In genomic region chr17:9398551-9398950, GRCm38 (mm10) we compare ENCODE assay signal across 27 mouse cellular contexts. TPM values are rescaled to one million over a fixed set of nuclear protein-coding genes. Genes with fewer than 3 reads are reported as not detected.
DNase-seq lines count a peak whose midpoint lies in the region; ATAC-seq and TF ChIP-seq lines count a peak whose summit lies in the region.
"Had no signal": no experiment of that assay in that cellular context is flagged by ENCODE, and none has a peak within 500 bp of the region (broad histone marks: within the 10 kb centered on the region; RNA-seq: fewer than 3 reads in every experiment).

No protein-coding gene starts in this region.

- no peaks in the 10 kb centered on the region for H3K36me3 ChIP-seq in embryonic facial prominence, embryonic 14.5 days (ENCODE audit: control insufficient read depth, insufficient read depth, low read length)
- H3K36me3 ChIP-seq in embryonic facial prominence, embryonic 10.5 days (replicated peaks), result no peaks in the 10 kb centered on the region
- H3K36me3 ChIP-seq in forebrain, postnatal 0 days (ENCODE audit: insufficient read depth), result no peaks in the 10 kb centered on the region
- H3K36me3 ChIP-seq in forebrain, embryonic 15.5 days, result no peaks in the 10 kb centered on the region
- H3K36me3 ChIP-seq in hindbrain, embryonic 10.5 days, result no peaks in the 10 kb centered on the region
- H3K36me3 ChIP-seq in thymus, adult 2 months (ENCODE audit: control insufficient read depth, insufficient read depth, low read length), result no peaks in the 10 kb centered on the region
- H3K36me3 ChIP-seq: embryonic facial prominence, embryonic 12.5 days; heart, embryonic 12.5 days; hindbrain, embryonic 15.5 days had no signal

- H3K27me3 ChIP-seq in embryonic facial prominence, embryonic 14.5 days (replicated peaks; ENCODE audit: control insufficient read depth, insufficient read depth, low read length), result no peaks in the 10 kb centered on the region
- no peaks in the 10 kb centered on the region for H3K27me3 ChIP-seq in embryonic facial prominence, embryonic 10.5 days (replicated peaks; ENCODE audit: low read depth, poor library complexity, severe bottlenecking)
- H3K27me3 ChIP-seq in forebrain, postnatal 0 days (ENCODE audit: insufficient read depth, low read length), result no peaks in the 10 kb centered on the region
- H3K27me3 ChIP-seq in forebrain, embryonic 15.5 days, result no peaks in the 10 kb centered on the region; the same call in 1 of the 2 replicates
- no peaks in the 10 kb centered on the region for H3K27me3 ChIP-seq in hindbrain, embryonic 10.5 days (ENCODE audit: insufficient read depth, poor library complexity, severe bottlenecking)
- H3K27me3 ChIP-seq in thymus, adult 2 months (ENCODE audit: control insufficient read depth, insufficient read depth, low read length), result no peaks in the 10 kb centered on the region
- H3K27me3 ChIP-seq: CH12.LX; embryonic facial prominence, embryonic 12.5 days; heart, embryonic 12.5 days; hindbrain, embryonic 15.5 days had no signal

- DNase-seq in embryonic facial prominence, embryonic 14.5 days (ENCODE audit: low spot score), result peak; percentile 21
- no peak for DNase-seq in embryonic facial prominence, embryonic 10.5 days (ENCODE audit: low spot score)
- DNase-seq in forebrain, postnatal 0 days, result peak; percentile 6
- DNase-seq in brain, embryonic 14.5 days (ENCODE audit: low read depth), result peak; percentile 82
- no peak for DNase-seq in hindbrain, embryonic 10.5 days (ENCODE audit: low spot score)
- DNase-seq in thymus, adult 2 months, result no peak
- DNase-seq: adrenal gland, postnatal 25 days; cerebellum, adult 11 months; cerebellum, adult 8-10 months; cerebellum, postnatal 14 days; embryo, embryonic 11 days; gastrocnemius, postnatal 14 days; heart, adult 2 months; kidney, adult 2 months had no signal

- H3K4me1 ChIP-seq in embryonic facial prominence, embryonic 14.5 days (ENCODE audit: control insufficient read depth, insufficient read depth, low read length), result no peaks in the 10 kb centered on the region
- H3K4me1 ChIP-seq in embryonic facial prominence, embryonic 10.5 days, result no peaks in the 10 kb centered on the region
- no peaks in the 10 kb centered on the region for H3K4me1 ChIP-seq in forebrain, postnatal 0 days (ENCODE audit: insufficient read depth)
- peaks cover 3% of the 10 kb centered on the region; the same call in 1 of the 2 replicates for H3K4me1 ChIP-seq in forebrain, embryonic 15.5 days
- H3K4me1 ChIP-seq in hindbrain, embryonic 10.5 days (replicated peaks), result no peaks in the 10 kb centered on the region
- no peaks in the 10 kb centered on the region for H3K4me1 ChIP-seq in thymus, adult 2 months (replicated peaks; ENCODE audit: control insufficient read depth, insufficient read depth, low read length)
- H3K4me1 ChIP-seq: embryonic facial prominence, embryonic 12.5 days; heart, embryonic 12.5 days; hindbrain, embryonic 15.5 days had no signal

- H3K27ac ChIP-seq in embryonic facial prominence, embryonic 14.5 days (replicated peaks; ENCODE audit: low read depth, low read length), result no peak overlapping the region
- no peak overlapping the region for H3K27ac ChIP-seq in embryonic facial prominence, embryonic 10.5 days (replicated peaks)
- H3K27ac ChIP-seq in forebrain, postnatal 0 days (ENCODE audit: low read depth, low read length), result no peak overlapping the region
- H3K27ac ChIP-seq in forebrain, embryonic 15.5 days (replicated peaks), result no peak overlapping the region
- H3K27ac ChIP-seq in hindbrain, embryonic 10.5 days, result no peak overlapping the region
- no peak overlapping the region for H3K27ac ChIP-seq in thymus, adult 2 months (ENCODE audit: control insufficient read depth, insufficient read depth, low read length)
- H3K27ac ChIP-seq: embryonic facial prominence, embryonic 12.5 days; heart, adult 2 months; hindbrain, embryonic 15.5 days had no signal

- TF ChIP-seq POLR2A in brain, embryonic 14.5 days (IDR thresholded peaks at IDR 0.05; ENCODE audit: borderline replicate concordance, extremely low read depth, insufficient read depth, insufficient read length, poor library complexity, severe bottlenecking), result no peak
- no peak for TF ChIP-seq POLR2A in thymus, adult 2 months (IDR thresholded peaks at IDR 0.05; ENCODE audit: control insufficient read depth, extremely low read depth, insufficient read depth, low read length, poor library complexity)

- H3K9me3 ChIP-seq in embryonic facial prominence, embryonic 14.5 days (ENCODE audit: control insufficient read depth, low read length), result no peaks in the 10 kb centered on the region
- H3K9me3 ChIP-seq in embryonic facial prominence, embryonic 10.5 days, result no peaks in the 10 kb centered on the region
- no peaks in the 10 kb centered on the region for H3K9me3 ChIP-seq in forebrain, postnatal 0 days (ENCODE audit: low read length)
- 0 out of 2 replicates have a peak, but pooled peaks cover 6% of the 10 kb centered on the region for H3K9me3 ChIP-seq in forebrain, embryonic 15.5 days
- H3K9me3 ChIP-seq in hindbrain, embryonic 10.5 days, result no peaks in the 10 kb centered on the region
- H3K9me3 ChIP-seq: embryonic facial prominence, embryonic 12.5 days; hindbrain, embryonic 15.5 days had no signal

- no peak; the same call in 1 of the 2 replicates for ATAC-seq in embryonic facial prominence, embryonic 14.5 days (ENCODE audit: low read depth)
- ATAC-seq in forebrain, postnatal 0 days, result peak; percentile 34; the same call in 1 of the 2 replicates
- ATAC-seq in forebrain, embryonic 15.5 days (replicated peaks), result no peak
- ATAC-seq: intestine, embryonic 16.5 days had no signal

- TF ChIP-seq CTCF in forebrain, postnatal 0 days (IDR thresholded peaks at IDR 0.05; ENCODE audit: low read depth), result no peak
- no peak for TF ChIP-seq CTCF in brain, embryonic 14.5 days (IDR thresholded peaks at IDR 0.05; ENCODE audit: borderline replicate concordance, extremely low read depth, insufficient read depth, insufficient read length)
- TF ChIP-seq CTCF in thymus, adult 2 months (IDR thresholded peaks at IDR 0.05; ENCODE audit: borderline replicate concordance, control insufficient read depth, extremely low read depth, insufficient read depth, low read length, poor library complexity), result no peak

- no peak overlapping the region for H3K4me3 ChIP-seq in embryonic facial prominence, embryonic 14.5 days (ENCODE audit: low read depth, low read length)
- H3K4me3 ChIP-seq in embryonic facial prominence, embryonic 10.5 days, result no peak overlapping the region
- H3K4me3 ChIP-seq in forebrain, postnatal 0 days (ENCODE audit: low read depth, low read length), result no peak overlapping the region
- H3K4me3 ChIP-seq in forebrain, embryonic 15.5 days, result no peak overlapping the region
- H3K4me3 ChIP-seq in hindbrain, embryonic 10.5 days, result no peak overlapping the region
- H3K4me3 ChIP-seq in thymus, adult 2 months (ENCODE audit: control insufficient read depth, insufficient read depth, low read length), result no peak overlapping the region
- H3K4me3 ChIP-seq: embryonic facial prominence, embryonic 12.5 days; heart, adult 2 months; heart, embryonic 12.5 days; hindbrain, embryonic 15.5 days had no signal

- no peak overlapping the region for H3K9ac ChIP-seq in embryonic facial prominence, embryonic 14.5 days (ENCODE audit: low read depth, low read length)
- H3K9ac ChIP-seq in forebrain, postnatal 0 days, result no peak overlapping the region
- no peak overlapping the region for H3K9ac ChIP-seq in forebrain, embryonic 15.5 days (replicated peaks)
- H3K9ac ChIP-seq: embryonic facial prominence, embryonic 12.5 days; heart, embryonic 12.5 days; hindbrain, embryonic 15.5 days had no signal

- no peak overlapping the region for H3K4me2 ChIP-seq in embryonic facial prominence, embryonic 14.5 days (ENCODE audit: low read depth, low read length)
- no peak overlapping the region for H3K4me2 ChIP-seq in forebrain, postnatal 0 days (ENCODE audit: low read depth)
- H3K4me2 ChIP-seq in forebrain, embryonic 15.5 days (replicated peaks), result no peak overlapping the region
- H3K4me2 ChIP-seq: embryonic facial prominence, embryonic 12.5 days; heart, embryonic 12.5 days; hindbrain, embryonic 15.5 days had no signal

- WGBS in embryonic facial prominence, embryonic 14.5 days, result 24% methylated on average over 4 of the region's 4 CpGs
- WGBS in embryonic facial prominence, embryonic 10.5 days, result 26% methylated on average over 4 of the region's 4 CpGs
- 10% methylated on average over 4 of the region's 4 CpGs for WGBS in forebrain, postnatal 0 days
- WGBS in forebrain, embryonic 15.5 days, result 5% methylated on average over 4 of the region's 4 CpGs
- 50% methylated on average over 4 of the region's 4 CpGs for WGBS in hindbrain, embryonic 10.5 days
- WGBS in thymus, adult 2 months, result 82% methylated on average over 4 of the region's 4 CpGs

RNA-seq across cellular contexts. Expression of gene Gm17728, which starts 23.3 kb away (rescaled TPM):
- polyA plus RNA-seq in embryonic facial prominence, embryonic 14.5 days (2014; fragmentation: Nextera tagmentation; extraction: Ambion mirVana), result not detected in 2 replicates
- not detected in 2 replicates for polyA plus RNA-seq in embryonic facial prominence, embryonic 10.5 days (2016; fragmentation: Nextera tagmentation; extraction: Ambion mirVana)
- not detected in 2 replicates for total RNA-seq in forebrain, postnatal 0 days (2014; rRNA removed)
- polyA plus RNA-seq in forebrain, postnatal 0 days (2015; fragmentation: Nextera tagmentation; extraction: Ambion mirVana), result not detected in 2 replicates
- not detected in 2 replicates for polyA plus RNA-seq in forebrain, embryonic 15.5 days (2015; fragmentation: Nextera tagmentation; extraction: Ambion mirVana)
- not detected in 2 replicates for polyA plus RNA-seq in brain, embryonic 14.5 days (2012; rRNA removed)
- not detected in 2 replicates for polyA plus RNA-seq in hindbrain, embryonic 10.5 days (2016; fragmentation: Nextera tagmentation; extraction: Ambion mirVana)
- not detected in 2 replicates for polyA plus RNA-seq in thymus, adult 2 months (2012; rRNA removed)
- total RNA-seq: adrenal gland, postnatal 25 days; common myeloid progenitor, adult 5-6 weeks; gastrocnemius, adult 18-20 months; gastrocnemius, postnatal 14 days; heart, adult 2 months; heart, postnatal 25 days had no signal
- polyA plus RNA-seq: embryonic facial prominence, embryonic 12.5 days; frontal cortex, adult 2 months; gonadal fat pad, adult 2 months; heart, adult 2 months; heart, embryonic 12.5 days; heart, embryonic 16.5 days; hindbrain, embryonic 11.5 days; intestine, embryonic 16.5 days; kidney, adult 2 months had no signal

Comparison
In these comparisons a context has a peak if more than half of its experiments do, and no peak if none do; other contexts are left out.
1. DNase-seq: peak in embryonic facial prominence, embryonic 14.5 days (single experiment), forebrain, postnatal 0 days (single experiment) and brain, embryonic 14.5 days (single experiment); none in embryonic facial prominence, embryonic 10.5 days (single experiment), hindbrain, embryonic 10.5 days (single experiment) and thymus, adult 2 months (single experiment).